Mouse (Mus musculus) limb, embryonic 10.5 days (tissue): ENCODE measurements at regions not wholly inside any gene's neighbourhood (a gene's known extent, or its start where the extent isn't known, plus 50 kb on each side); places are given as distances from the start of the nearest gene placed in this dataset.

ENCODE experiments used
- DNase-seq: peaks from one replicate; pipeline ENCODE4 v3.0.0-alpha.2; 2017; ENCODE audit warnings: low spot score
- H3K27ac ChIP-seq: fragments of 300-500 bp; sonication (generic); 2 replicates; pipeline ENCODE4 v1.5.1; 2016; ENCODE audit warnings: mild to moderate bottlenecking
- H3K27me3 ChIP-seq: fragments of 300-500 bp; sonication (generic); 2 replicates; pipeline ENCODE4 v1.6.1; 2016; ENCODE audit warnings: low read depth, mild to moderate bottlenecking; ENCODE audit not compliant: poor library complexity, severe bottlenecking
- H3K36me3 ChIP-seq: fragments of 300-500 bp; sonication (generic); 2 replicates; pipeline ENCODE4 v1.6.1; 2016; ENCODE audit warnings: mild to moderate bottlenecking, moderate library complexity
- H3K4me1 ChIP-seq: fragments of 300-500 bp; sonication (generic); 2 replicates; pipeline ENCODE4 v1.6.1; 2016
- H3K4me3 ChIP-seq: fragments of 300-500 bp; sonication (generic); 2 replicates; pipeline ENCODE4 v1.5.1; 2016; ENCODE audit warnings: mild to moderate bottlenecking, moderate library complexity
- H3K9me3 ChIP-seq: fragments of 300-500 bp; sonication (generic); replicated peaks from 2 replicates; pipeline ENCODE4 v1.6.1; 2016; ENCODE audit warnings: mild to moderate bottlenecking
- WGBS: fragments of 180-500 bp; shearing (Covaris S2); methylation state at CpG from one replicate; pipeline ENCODE4 v1.1.7; 2016; 5-methylcytosine and 5-hydroxymethylcytosine counted together

DNA sequence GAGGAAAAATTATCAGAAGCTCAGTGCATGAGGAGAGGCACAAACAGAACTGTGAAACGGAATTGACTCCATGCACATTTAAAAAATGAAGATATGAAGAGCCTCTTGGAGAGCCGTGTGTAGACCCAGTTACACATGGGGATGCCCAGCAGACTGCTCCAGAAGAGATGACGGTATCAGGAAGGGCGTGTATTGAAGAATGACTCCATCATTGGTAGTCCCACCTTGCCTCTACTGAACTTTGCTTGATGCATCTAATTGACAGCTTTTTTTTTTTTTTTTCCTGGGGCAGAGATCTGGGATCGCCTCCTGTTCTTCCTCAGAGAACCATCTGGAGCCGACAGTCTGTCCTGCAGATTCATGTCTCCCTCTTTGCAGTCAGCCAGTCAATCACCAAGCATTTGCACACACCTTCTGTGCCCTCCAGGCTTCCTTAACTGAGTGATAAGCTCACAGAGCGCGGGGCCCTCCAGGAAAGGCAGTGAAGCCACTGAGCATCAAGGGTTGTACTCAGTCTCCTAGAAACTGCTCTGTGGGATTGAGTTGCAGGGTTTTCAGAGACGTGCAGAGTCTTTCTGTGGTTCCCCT, 57.6 kb upstream of the D1Pas1 start:
- no peak for DNase-seq
- H3K36me3 ChIP-seq, result no peaks in the 10 kb centered on the region
- no peaks in the 10 kb centered on the region for H3K9me3 ChIP-seq
- no peak overlapping the region for H3K4me3 ChIP-seq
- no peak overlapping the region for H3K27ac ChIP-seq
- no peaks in the 10 kb centered on the region for H3K4me1 ChIP-seq
- WGBS, result 80% methylated on average over 9 of the region's 9 CpGs
- H3K27me3 ChIP-seq, result no peaks in the 10 kb centered on the region

DNA sequence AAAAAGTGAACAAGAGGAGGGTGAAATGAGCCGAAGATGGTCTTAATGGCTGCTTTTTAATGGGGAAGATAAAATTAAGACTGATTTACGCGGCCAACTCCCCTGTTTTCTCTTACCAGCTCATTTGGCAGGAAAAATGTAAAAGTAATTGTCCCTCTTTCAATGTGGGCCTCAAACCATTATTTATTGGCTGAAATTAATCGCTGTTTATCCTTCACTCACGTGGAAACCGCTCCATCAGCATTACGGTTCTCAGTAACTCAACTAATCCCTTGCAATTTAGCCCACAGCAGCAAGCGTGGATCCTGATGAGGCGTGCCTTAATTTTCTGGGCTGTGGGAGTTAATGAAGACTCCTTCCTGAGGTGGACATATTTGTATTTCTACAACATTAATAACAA, 58.1 kb upstream of the D1Pas1 start:
- H3K4me3 ChIP-seq, result no peak overlapping the region
- no peaks in the 10 kb centered on the region for H3K36me3 ChIP-seq
- WGBS, result 81% methylated on average over 9 of the region's 9 CpGs
- DNase-seq, result no peak
- H3K9me3 ChIP-seq, result no peaks in the 10 kb centered on the region
- no peaks in the 10 kb centered on the region for H3K27me3 ChIP-seq
- H3K27ac ChIP-seq, result no peak overlapping the region
- no peaks in the 10 kb centered on the region for H3K4me1 ChIP-seq

DNA sequence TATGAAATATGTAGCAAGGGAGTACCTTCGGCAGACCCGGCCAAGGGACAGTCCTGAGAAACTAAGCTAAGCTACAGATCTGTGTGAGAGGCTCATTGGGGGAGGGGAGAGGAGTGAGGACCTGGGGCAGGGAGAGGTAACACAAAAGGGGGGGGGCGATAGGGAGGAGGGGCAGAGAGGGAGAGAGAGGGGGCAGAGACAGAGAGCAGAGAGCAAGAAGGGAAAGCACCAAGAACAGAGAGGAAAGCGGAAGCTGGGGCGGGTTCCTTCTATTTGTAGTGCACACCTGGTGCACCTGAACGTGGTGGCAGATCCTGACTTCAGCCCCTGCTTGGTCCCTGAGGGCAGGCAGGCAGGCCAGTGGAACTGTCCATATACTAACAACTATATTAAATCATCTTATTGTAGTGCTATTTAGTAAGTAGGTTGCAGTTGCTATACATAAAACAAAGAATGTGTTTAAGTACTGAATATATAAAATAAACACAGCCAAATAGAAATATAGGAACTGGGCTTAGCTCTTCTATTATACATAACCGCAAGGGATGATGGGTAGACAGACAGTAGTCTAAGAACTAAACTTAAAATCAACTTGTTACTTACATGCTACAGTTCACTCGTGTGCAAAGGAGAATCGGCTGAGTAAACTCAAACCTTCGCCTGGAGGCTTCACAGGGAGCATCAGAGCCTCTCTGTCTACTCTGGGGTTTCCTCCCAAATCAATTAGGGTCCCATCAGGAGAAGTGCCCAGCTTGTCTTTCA, 59.6 kb upstream of the D1Pas1 start:
- no peak overlapping the region for H3K4me3 ChIP-seq
- H3K9me3 ChIP-seq, result no peaks in the 10 kb centered on the region
- no peaks in the 10 kb centered on the region for H3K4me1 ChIP-seq
- H3K36me3 ChIP-seq, result no peaks in the 10 kb centered on the region
- no peaks in the 10 kb centered on the region for H3K27me3 ChIP-seq
- DNase-seq, result no peak
- H3K27ac ChIP-seq, result no peak overlapping the region
- WGBS, result 81% methylated on average over 10 of the region's 10 CpGs

DNA sequence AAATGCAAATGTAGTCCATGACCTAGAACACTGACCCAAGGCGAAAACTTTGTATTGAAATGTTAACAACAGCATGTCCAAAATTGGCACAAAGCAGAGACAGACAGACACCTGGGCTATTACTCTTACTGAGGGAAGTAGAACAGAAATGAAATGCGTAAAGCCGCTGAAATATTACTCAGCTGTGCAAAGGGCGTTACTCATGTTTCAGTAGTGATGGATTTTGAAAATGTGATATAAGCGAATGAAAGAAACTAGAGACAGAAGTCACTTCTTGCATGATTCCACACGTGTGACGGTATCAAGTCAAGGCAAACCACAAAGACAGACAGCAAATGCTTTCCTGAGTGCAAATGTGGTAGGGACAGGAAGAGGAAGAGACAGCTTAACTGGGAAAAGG, 61.3 kb upstream of the D1Pas1 start:
- no peaks in the 10 kb centered on the region for H3K4me1 ChIP-seq
- no peak for DNase-seq
- WGBS, result 92% methylated on average over 7 of the region's 7 CpGs
- H3K27me3 ChIP-seq, result no peaks in the 10 kb centered on the region
- H3K4me3 ChIP-seq, result no peak overlapping the region
- H3K27ac ChIP-seq, result no peak overlapping the region
- H3K9me3 ChIP-seq, result no peaks in the 10 kb centered on the region
- no peaks in the 10 kb centered on the region for H3K36me3 ChIP-seq

DNA sequence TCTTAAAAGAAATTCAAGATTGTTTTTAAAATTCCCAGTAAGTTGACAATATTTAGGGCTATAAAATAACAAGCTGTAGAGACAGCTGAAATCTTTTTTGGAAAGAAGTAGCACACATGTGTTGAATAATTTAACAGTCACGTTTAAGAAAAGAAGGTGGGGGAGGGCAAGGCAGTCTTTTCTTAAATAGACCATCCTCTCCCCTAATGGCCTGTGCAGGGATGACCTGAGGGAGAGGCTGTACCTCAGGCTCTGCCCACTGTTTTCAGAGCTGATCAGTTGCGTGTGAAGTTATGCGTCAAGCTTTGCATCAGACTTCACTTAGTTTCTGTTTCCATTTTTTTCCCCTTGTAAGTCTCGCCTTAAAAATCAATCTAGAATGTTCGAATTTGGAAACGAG, 65.7 kb upstream of the D1Pas1 start:
- WGBS, result 77% methylated on average over 6 of the region's 6 CpGs

DNA sequence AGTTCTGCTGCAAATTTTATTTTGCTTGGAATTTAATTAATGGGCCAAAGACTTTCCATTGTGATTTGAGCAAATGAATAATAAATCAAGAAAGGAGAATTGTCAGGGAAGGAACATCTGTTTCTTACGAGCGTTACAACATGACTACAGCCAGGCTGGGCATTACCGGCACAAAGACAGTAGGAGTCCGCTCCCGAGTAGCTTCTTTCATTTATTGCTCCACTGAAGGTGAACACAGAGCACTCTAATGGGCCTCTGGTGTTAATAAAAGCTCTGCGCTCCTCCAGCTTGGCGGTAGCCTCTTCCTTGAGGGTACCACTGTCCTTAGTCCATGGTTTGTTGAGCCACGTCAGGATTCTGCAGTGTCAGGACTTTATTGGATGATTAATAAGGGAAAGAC, 69.0 kb upstream of the D1Pas1 start:
- H3K9me3 ChIP-seq, result no peaks in the 10 kb centered on the region
- H3K4me1 ChIP-seq, result no peaks in the 10 kb centered on the region
- no peaks in the 10 kb centered on the region for H3K36me3 ChIP-seq
- no peaks in the 10 kb centered on the region for H3K27me3 ChIP-seq
- H3K4me3 ChIP-seq, result no peak overlapping the region
- no peak overlapping the region for H3K27ac ChIP-seq
- 52% methylated on average over 8 of the region's 8 CpGs for WGBS
- no peak for DNase-seq

More for the DNA sequence above, 65.7 kb upstream of the D1Pas1 start:
- Histone ChIP-seq H3K4me3 (no peak overlapping the region), H3K4me1 (no peaks in the 10 kb centered on the region), H3K27me3 (no peaks in the 10 kb centered on the region), H3K36me3 (no peaks in the 10 kb centered on the region), H3K27ac (no peak overlapping the region), H3K9me3 (no peaks in the 10 kb centered on the region)
- DNase-seq, result no peak

DNA sequence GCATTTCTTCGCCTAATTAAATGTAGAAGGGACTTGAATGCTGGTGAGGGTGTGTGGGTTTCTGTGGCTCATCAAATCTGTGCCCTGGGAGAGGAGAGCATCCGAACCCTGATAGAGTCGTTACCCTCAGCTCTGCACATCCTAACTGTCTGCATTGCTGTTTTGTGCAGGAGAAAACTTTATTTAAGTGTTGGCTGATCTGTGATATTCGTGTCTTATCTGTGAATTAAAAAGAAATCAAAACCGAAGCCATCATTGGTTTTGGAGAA, 77.7 kb upstream of the D1Pas1 start:
- H3K4me3 ChIP-seq, result no peak overlapping the region
- no peaks in the 10 kb centered on the region for H3K9me3 ChIP-seq
- peaks cover 9% of the 10 kb centered on the region; the same call in 1 of the 2 replicates for H3K4me1 ChIP-seq
- H3K27ac ChIP-seq, result no peak overlapping the region
- DNase-seq, result no peak
- no peaks in the 10 kb centered on the region for H3K27me3 ChIP-seq
- WGBS, result 73% methylated on average over 5 of the region's 5 CpGs
- no peaks in the 10 kb centered on the region for H3K36me3 ChIP-seq

DNA sequence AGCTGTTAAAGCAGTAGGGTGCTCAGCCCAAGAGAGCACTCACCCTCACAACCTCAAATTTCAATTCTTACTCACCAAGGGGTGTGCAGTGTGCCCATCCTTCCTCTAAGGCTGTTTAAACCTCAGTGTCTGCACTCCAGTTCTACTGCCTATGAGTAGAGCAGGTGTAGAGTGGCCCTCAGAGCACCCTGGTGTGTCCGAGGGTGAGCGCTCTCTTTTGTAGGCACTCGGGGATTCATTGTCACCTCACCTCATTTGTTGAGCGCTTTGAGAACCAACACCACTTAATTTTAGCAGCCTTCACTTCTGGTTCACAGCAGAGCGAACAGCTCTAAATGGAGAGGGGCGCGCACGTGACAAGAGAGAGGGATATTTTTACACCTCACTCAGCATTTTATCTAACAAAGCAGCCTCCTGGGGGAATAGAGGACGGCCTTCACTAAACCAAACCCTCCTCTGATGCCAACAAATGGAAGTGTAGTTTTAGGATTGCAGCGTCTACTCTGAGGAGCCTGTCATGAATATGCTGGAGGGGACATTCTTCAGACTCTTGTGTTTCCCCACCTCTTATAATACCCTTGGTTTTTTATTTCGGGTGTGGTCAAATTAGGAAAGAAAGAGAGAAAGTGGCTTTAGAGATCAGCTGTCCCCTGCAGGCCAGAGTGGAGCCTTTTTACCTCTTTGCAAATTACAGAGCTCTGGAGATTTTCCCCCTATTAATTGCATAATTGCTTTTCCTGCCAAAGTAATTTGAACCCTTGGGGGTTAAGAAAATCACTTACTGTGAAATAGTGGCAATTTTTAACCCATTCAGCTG, 78.2 kb upstream of the D1Pas1 start:
- 68% methylated on average over 11 of the region's 11 CpGs for WGBS
- Histone ChIP-seq H3K9me3 (no peaks in the 10 kb centered on the region), H3K36me3 (no peaks in the 10 kb centered on the region), H3K4me3 (no peak overlapping the region), H3K27ac (no peak overlapping the region), H3K27me3 (no peaks in the 10 kb centered on the region), H3K4me1 (peaks cover 9% of the 10 kb centered on the region; the same call in 1 of the 2 replicates)
- DNase-seq, result no peak

DNA sequence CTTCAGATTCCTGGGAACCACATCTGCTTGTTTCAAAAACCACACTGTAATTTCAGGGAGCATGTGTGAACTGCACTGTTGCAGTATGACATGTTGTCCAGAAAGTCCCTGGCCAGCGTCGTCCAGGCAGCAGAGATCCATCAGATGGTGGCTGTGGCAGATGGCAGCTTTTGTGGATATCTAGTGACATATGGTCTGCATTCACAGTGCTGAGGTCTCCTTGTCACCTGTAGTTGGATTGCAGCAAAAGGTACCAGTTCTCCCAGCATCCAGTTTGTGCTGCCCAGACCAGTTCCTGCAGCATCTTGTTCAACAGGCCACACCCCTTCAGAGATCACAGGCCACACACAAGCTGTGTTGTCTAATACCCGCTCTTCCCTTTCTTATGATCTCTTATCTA, 80.1 kb upstream of the D1Pas1 start:
- Histone ChIP-seq H3K4me1 (peaks cover 9% of the 10 kb centered on the region; the same call in 1 of the 2 replicates), H3K27ac (no peak overlapping the region), H3K27me3 (no peaks in the 10 kb centered on the region), H3K9me3 (no peaks in the 10 kb centered on the region), H3K4me3 (no peak overlapping the region), H3K36me3 (no peaks in the 10 kb centered on the region)
- no peak for DNase-seq
- 83% methylated on average over 3 of the region's 3 CpGs for WGBS

DNA sequence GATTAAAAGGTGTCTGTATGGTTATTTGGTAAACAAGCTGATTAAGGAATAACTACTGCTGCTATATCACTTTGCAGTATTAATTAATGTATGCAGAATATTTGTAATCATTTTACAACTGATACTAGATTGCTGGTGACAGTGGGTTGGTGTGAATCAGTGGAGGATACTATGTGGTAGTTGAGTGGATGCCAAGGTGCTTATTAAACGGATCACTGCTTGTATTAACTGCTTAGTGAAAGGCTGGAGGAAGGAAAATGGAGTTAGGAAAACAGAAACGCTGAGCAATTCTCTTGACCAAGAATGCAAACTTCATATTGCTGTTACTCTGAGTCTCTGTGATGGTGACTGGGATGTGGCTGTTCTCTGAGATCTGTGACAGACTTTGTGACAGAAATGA, 86.8 kb upstream of the D1Pas1 start:
- Histone ChIP-seq H3K27me3 (no peaks in the 10 kb centered on the region), H3K4me1 (no peaks in the 10 kb centered on the region), H3K27ac (no peak overlapping the region), H3K9me3 (no peaks in the 10 kb centered on the region), H3K36me3 (no peaks in the 10 kb centered on the region), H3K4me3 (no peak overlapping the region)
- 91% methylated on average over 2 of the region's 2 CpGs for WGBS
- DNase-seq, result no peak

DNA sequence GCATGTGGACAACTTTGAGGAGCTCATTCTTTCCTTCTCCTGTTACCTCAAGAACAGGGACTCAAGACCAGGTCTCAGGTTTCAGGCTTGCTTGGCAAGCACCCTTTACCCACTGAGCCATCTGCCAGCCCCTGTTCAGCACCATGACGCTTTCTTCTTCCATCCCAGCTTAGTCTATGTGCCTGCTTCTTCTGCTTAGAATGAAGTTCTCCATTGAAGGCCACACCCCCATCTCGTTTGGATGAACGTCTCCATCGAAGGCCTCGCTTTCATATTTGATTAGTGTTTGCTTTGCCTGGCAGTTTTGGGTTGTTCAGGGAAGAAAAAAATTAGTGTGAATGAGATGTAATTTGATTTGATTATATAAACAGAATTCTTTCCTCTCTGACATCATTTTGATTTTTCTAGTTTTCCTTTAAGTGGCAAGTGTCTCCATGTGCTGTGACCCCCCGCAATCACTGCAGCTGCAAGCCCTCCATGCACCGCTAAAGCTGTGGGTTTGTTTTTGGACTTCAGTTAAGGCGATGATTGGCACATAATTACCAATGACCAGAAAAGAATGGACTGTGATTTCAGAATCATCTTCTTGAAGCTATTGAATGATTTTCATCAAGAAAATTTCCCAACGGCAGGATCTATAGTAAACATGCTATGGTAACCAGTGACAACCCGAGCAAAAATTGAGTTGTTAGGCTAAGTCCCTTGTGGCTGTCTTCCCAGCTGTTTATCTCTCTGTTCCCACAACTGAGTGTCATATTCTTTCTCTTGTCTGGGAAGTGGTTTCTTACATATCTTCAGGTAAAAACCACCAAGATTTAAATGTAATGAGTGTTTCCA, 106.4 kb upstream of the D1Pas1 start:
- Histone ChIP-seq H3K27me3 (no peaks in the 10 kb centered on the region), H3K36me3 (no peaks in the 10 kb centered on the region), H3K27ac (no peak overlapping the region), H3K4me1 (no peaks in the 10 kb centered on the region), H3K9me3 (no peaks in the 10 kb centered on the region), H3K4me3 (no peak overlapping the region)
- DNase-seq, result no peak
- WGBS, result 92% methylated on average over 10 of the region's 10 CpGs

DNA sequence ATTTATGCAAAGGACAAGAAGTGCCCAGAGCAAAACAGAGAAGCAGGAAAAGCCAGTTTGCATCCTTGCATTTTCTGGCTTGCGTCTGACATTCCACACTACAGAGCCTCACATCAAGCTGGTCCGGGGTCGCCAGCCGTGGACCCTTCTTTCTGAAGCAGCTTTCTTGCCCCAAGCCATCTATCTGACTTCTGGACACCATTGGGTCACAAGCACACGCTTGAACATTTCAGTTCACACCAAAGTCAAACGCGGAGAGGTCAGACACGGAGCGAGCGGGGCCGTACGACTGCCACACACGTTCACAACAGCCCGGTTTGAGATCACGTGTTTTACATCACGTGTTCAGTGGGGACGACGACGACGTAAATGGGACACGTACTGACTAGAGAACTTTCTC, 108.9 kb upstream of the D1Pas1 start:
- Histone ChIP-seq H3K4me3 (no peak overlapping the region), H3K36me3 (no peaks in the 10 kb centered on the region), H3K27me3 (no peaks in the 10 kb centered on the region), H3K9me3 (no peaks in the 10 kb centered on the region), H3K4me1 (no peaks in the 10 kb centered on the region), H3K27ac (no peak overlapping the region)
- 91% methylated on average over 21 of the region's 21 CpGs for WGBS
- no peak for DNase-seq
